Mouse (Mus musculus): ENCODE measurements around the gene Gcm1.
"Not testable (repeated sequence)": the region's sequence is repeated elsewhere in the genome, so short reads cannot be mapped to it uniquely, and the experiment has no call there.

Gene Gcm1

GRCm38 (mm10) chr9:78046755-78047154, 5.0 kb upstream of the Gcm1 start:
- DNase-seq (ENCODE audit: low read depth, low spot score): no peak

DNA sequence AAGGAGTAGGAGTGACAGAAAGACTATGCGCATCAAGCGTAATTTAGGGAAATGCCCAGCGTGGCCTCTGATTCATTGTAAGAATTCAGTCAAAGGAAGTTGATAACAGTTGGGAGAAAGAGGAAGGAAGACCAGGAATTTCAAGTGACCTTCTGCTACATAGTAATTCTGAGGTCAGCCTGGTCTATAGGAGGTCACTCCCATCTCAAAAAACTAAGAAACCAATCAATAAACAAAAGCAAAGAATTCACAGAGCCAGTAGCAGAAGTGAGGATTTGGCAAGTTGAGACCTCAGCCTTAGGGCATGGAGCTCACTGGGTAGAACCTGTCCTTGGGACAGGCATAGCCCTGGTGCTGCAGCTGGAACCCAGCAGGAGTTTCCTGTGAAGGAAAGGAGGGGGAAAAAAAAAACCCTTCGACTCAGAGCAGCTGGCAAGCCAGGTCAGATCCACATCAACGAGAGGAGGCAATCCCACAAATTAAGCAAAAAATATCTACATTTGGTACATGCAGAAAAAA, 1.2 kb upstream of the Gcm1 start:
- no peak for DNase-seq (ENCODE audit: low read depth, low spot score)

DNA sequence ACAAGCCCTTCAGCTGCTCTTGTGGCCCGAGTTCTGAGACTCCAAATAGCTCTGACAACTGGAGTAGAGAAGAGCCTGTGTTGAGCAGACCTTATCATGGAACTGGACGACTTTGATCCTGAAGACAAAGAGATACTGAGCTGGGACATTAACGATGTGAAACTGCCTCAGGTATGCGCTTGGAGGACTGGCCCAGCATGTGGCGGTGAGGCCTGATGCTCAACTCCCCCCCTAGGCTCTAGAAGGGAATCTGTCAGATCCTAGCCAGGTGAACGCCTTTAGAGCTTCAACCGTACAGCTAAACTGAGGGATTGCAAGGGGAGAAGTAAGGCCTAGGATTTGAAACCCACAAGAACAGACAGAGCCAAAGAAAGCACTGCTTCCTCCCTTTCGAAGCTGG, 2.1 kb downstream of the Gcm1 start:
- DNase-seq (ENCODE audit: low read depth, low spot score): no peak

GRCm38 (mm10) chr9:78054298-78054697, 2.6 kb downstream of the Gcm1 start:
- no peak for DNase-seq (ENCODE audit: low read depth, low spot score)

GRCm38 (mm10) chr9:78059525-78060120, 7.9 kb downstream of the Gcm1 start:
- DNase-seq (ENCODE audit: low read depth, low spot score): no peak

GRCm38 (mm10) chr9:78062392-78062791, 10.7 kb downstream of the Gcm1 start:
- DNase-seq (ENCODE audit: low read depth, low spot score): no peak

DNA sequence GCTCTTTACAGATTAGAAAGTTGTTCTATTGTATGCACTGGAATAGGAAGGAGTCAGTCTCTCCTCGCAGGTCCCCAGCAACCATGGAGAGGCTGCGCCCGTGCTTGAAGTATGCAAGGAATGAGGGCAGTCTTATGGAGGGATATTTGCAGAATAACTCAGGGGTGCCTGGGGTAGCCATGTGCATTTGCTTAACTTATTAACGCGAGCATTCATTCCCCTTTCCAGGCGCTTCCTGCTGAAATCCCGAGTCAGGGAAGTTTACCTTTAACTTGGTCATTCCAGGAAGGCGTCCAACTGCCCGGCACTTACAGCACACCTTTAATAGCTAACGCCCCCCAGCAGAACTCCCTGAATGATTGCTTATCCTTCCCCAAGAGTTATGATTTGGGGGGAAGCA, 12.4 kb downstream of the Gcm1 start:
- no peak for DNase-seq (ENCODE audit: low read depth, low spot score)

DNA sequence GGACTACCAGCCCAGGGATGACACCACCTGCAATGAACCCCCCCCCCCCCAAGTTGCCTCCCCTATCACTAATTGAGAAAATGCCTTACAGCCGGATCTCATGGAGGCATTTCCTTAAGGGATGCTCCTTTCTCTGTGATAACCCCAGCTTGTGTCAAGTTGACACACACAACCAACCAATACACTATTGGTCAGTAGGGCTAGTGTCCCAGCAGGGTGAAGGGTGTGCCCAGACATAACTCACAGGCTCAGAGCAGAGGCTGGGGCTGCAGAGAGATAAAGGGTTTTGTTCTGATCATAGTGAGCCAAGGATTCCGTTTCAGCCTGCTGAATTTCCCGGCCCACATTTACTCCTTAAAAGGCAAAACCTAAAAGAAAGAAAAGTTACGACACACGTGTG, 18.8 kb downstream of the Gcm1 start:
- no peak for DNase-seq (ENCODE audit: low read depth, low spot score)

DNA sequence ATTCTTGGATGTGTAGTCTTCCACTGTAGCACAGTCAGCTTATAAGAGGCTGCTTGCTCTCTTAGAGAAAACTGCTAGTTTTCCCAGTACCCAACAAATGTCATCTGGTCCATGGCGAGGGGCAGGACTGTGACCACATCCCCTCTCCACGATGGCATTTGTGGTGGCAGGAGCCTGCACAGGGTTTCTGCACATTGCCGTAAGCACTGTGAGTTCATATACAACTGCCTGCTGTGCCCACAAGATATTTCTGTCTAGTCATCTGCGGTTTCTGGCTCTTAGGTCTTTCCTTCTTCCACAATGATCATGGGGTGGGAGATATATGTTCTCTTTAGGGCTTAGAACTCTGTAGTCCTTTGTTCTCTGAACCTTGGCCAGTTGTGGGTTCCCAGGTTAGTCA, 19.9 kb downstream of the Gcm1 start:
- no peak for DNase-seq (ENCODE audit: low read depth, low spot score)

- not testable (repeated sequence) for DNase-seq (ENCODE audit: low read depth, low spot score)
These were observed 21.6 kb downstream of the Gcm1 start for GRCm38 (mm10) chr9:78073291-78073690.

GRCm38 (mm10) chr9:78073713-78074340, 22.1 kb downstream of the Gcm1 start:
- DNase-seq (ENCODE audit: low read depth, low spot score): no peak

DNA sequence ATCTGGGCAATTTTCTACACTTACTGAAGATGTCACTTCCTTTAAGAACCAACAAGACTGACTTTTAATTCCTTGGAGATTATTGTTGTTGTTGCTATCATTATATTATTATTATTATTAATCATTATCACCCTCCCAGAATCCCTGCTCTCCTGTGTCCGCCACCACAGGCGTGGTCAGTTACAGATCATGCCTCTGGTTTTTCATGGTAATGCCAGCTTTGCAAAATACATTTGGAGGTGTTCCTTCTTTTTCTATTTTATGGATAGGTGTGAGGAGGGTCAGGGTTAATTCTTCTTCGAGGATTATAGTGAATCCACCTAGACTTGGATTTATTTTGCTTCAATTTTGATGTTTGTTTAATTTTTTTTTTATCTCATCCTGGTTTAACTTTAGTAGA, 23.5 kb downstream of the Gcm1 start:
- no peak for DNase-seq (ENCODE audit: low read depth, low spot score)

GRCm38 (mm10) chr9:78078240-78078639, 26.5 kb downstream of the Gcm1 start:
- peak; percentile 5 for DNase-seq (ENCODE audit: low read depth, low spot score)

DNA sequence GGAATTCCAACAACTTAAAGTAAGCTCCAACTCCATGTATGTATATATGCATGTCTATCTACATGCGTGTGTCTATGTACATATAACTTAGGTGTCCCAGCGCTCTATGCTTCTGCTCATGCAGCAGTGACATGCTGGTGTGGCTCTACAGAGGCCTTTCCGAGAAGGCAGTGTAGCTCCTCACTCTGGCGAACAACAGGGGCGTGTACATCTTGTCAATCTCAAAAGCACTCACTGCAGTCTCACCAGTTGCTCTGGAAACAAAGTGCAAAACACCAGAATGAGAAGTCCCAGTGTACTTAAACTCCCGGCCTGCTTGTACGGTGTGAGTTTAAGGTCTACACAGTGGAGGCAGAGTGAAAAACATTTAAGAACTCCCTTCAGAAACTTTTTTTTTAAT, 30.1 kb downstream of the Gcm1 start:
- no peak for DNase-seq (ENCODE audit: low read depth, low spot score)

GRCm38 (mm10) chr9:78084341-78084740, 32.6 kb downstream of the Gcm1 start:
- DNase-seq (ENCODE audit: low read depth, low spot score): no peak

- no peak for DNase-seq (ENCODE audit: low read depth, low spot score)
These were observed 34.1 kb downstream of the Gcm1 start for GRCm38 (mm10) chr9:78085722-78086287.

DNA sequence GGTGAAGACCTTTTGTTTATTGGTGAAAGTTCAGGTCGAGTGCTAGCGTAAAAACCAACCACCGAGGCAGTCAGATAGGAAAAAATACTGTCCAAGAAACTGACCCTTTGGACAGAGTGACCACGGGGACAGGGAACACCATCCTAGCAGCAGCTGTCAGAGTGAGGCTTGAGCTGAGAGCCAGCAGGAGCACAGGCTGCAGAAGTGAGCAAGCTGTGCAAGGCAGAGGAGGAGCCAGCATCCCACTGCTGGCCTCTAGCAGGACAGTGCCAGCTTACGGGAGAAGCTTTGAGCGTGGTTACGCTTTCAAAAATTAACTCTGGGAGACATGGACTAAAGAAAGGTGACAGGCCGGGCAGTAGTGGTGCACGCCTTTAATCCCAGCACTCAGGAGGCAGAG, 36.0 kb downstream of the Gcm1 start:
- DNase-seq (ENCODE audit: low read depth, low spot score): no peak

DNA sequence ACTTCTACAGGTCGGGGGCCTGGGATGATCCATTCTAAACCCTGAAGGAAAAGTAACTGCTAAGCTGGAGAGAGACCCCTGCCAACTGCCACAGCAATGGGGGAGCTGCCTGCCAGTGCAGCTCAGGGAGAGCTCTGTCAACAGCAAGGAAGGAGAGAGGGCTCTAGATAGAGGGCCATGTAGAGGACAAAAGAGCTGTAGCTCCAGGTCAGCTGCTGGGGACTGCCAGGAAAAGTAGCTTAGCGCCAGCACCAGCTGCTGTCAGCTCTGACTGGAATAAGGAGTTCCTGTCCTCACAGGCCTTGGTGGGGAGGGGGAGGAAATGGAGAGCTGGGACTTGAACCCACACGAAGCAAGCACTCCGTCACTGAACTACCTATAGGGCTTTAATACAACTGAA, 36.8 kb downstream of the Gcm1 start:
- peak; percentile 31 for DNase-seq (ENCODE audit: low read depth, low spot score)

DNA sequence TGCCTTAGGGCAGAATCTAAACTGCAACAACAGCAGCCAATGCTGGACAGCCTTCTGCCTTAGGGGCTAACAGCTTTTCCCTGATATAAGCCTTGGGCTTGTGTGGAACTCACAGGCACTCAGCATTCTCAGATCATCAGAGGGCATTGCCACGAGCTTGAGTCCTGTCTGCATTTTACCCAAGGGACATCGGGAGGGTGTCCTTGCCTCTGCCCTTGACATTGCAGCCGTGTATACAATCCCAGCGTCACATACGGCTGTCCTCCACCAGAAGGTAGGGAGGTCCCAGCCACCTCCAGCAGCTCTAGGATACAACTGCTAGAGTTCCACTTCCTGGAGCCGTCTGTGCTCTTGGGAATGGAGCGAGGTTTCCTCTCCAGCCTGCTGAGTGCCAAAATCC, 37.2 kb downstream of the Gcm1 start:
- no peak for DNase-seq (ENCODE audit: low read depth, low spot score)

GRCm38 (mm10) chr9:78089906-78090305, 38.2 kb downstream of the Gcm1 start:
- no peak for DNase-seq (ENCODE audit: low read depth, low spot score)

DNA sequence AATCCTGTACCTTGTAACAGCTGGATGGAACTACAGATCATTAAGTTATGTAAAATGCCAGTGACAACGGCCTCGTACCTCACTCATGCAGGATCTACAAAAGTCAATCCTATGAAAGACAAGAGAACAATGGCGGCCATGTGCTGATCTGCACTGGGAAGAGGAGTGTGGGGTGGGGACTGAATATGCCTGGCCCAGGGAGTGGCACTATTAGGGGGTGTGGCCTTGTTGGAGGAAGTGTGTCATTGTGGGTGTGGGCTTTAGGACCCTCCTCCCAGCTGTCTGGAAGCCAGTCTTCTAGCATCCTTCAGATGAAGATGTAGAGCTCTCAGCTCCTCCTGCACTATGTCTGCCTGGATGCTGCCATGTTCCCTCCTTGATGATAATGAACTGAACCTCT, 38.9 kb downstream of the Gcm1 start:
- DNase-seq (ENCODE audit: low read depth, low spot score): no peak

DNA sequence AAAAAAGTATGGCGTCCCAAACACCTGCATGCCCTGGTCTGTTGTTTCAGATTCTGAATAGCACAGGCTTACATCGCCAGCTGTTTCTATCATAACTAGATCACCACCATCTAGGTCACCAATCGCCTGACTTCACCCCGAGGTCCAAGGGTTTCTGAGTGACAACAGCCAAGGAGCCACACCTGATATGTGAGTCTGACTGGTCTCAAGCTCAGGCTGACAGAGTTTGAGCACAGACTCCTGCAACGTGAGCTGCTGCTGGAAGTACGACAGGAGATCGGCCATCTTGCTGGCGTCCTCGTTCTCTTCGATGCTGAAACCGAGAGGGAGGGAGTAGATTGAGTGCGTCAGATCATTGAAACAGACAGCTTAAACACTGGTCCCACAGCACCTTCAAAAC, 44.0 kb downstream of the Gcm1 start:
- DNase-seq (ENCODE audit: low read depth, low spot score): no peak

DNA sequence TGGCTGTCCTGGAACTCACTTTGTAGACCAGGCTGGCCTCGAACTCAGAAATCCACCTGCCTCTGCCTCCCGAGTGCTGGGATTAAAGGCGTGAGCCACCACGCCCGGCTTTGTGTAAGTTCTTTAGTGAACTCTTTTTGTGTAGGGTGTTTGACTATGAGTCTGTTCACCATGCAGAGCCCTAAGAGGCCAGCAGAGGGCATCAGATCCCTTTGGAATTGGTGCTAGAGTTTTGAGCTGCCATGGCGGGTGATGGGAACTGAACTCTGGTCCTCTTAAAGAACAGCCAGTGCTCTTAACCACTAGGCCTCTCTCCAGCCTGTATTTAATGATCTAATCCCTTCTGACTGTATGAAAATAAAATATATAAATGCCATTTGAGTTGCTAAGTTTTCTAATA, 44.7 kb downstream of the Gcm1 start:
- no peak for DNase-seq (ENCODE audit: low read depth, low spot score)

Measured in retina, postnatal 7 days (tissue).